Mouse (Mus musculus) cerebellum, adult 2 months (tissue): ENCODE measurements around the gene Mtmr10. TPM values are rescaled to one million over a fixed set of nuclear protein-coding genes. Genes with fewer than 3 reads are reported as not detected.

Experiments used
- DNase-seq, 2 experiments: peaks; one replicate each; pipeline ENCODE4 v3.0.0; 2021
- H3K27ac ChIP-seq: fragments of 200-500 bp; 2 replicates; pipeline ENCODE4 v1.5.1; 2012; ENCODE audit warnings: low read length, control low read depth, inconsistent platforms; ENCODE audit not compliant: insufficient read depth
- H3K27me3 ChIP-seq: fragments of 200-500 bp; 2 replicates; pipeline ENCODE4 v1.6.1; 2012; ENCODE audit warnings: inconsistent platforms, mild to moderate bottlenecking, low read length, moderate library complexity; ENCODE audit not compliant: control insufficient read depth, insufficient read depth
- H3K4me1 ChIP-seq: fragments of 200-500 bp; 2 replicates; pipeline ENCODE4 v1.6.1; 2011; ENCODE audit warnings: low read length; ENCODE audit not compliant: control insufficient read depth, insufficient read depth
- H3K4me3 ChIP-seq: fragments of 200-500 bp; replicated peaks from 2 replicates; pipeline ENCODE3; 2011; ENCODE audit warnings: mild to moderate bottlenecking, low read depth, low read length, control low read depth; ENCODE audit not compliant: insufficient read depth
- CTCF ChIP-seq: fragments of 200-500 bp; IDR thresholded peaks from 2 replicates; pipeline ENCODE4 v1.5.1; 2011; ENCODE audit warnings: low read depth, mild to moderate bottlenecking, control low read depth, low read length, moderate library complexity, borderline replicate concordance; ENCODE audit not compliant: insufficient read depth
- POLR2A ChIP-seq: fragments of 200-500 bp; IDR thresholded peaks from 2 replicates; pipeline ENCODE4 v1.6.1; 2011; ENCODE audit warnings: low read length, control low read depth, borderline replicate concordance; ENCODE audit not compliant: insufficient read depth
- WGBS: fragments of 180-500 bp; shearing (Covaris S2); methylation state at CpG from one replicate; pipeline ENCODE4 v1.1.7; 2018; 5-methylcytosine and 5-hydroxymethylcytosine counted together
- polyA plus RNA-seq: library from polyadenylated mRNA; depleted of rRNA; stranded (reverse); fragments of >200 nt; gene quantifications from 2 replicates; pipeline ENCODE4 v1.2.3, GENCODE M21; 2012

Gene Mtmr10
- polyA plus RNA-seq, 1 experiment = 16.5 TPM

- no peak for DNase-seq
- no peak for TF ChIP-seq POLR2A
- no peak for TF ChIP-seq CTCF
- 42% methylated on average over 4 of the region's 4 CpGs for WGBS
- Histone ChIP-seq H3K4me1 (no peaks in the 10 kb centered on the region), H3K27me3 (no peaks in the 10 kb centered on the region), H3K4me3 (no peak overlapping the region), H3K27ac (no peak overlapping the region)
Observed at GRCm38 (mm10) chr7:64246713-64247112, 40.7 kb upstream of the Mtmr10 start.

DNA sequence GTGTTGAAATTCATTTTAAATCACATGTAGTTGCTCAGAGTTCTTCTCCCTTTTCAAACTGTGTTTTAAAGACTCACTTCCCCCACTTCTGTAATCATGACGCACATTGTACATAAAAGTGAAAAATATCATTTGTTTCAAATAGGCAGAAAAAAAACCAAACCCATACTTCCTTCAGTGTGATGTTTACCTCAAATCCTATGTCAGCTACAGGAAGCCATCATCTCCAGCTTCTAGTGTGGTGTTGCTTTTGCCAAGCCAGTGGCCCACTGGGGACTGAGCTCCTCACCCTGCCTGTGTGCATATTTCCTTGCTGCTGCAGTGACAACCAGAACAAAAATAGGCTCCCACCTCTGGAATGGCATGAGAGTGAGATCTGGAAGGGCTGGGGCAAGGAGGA is 39.1 kb upstream of the Mtmr10 start:
- Histone ChIP-seq H3K4me3 (no peak overlapping the region), H3K27me3 (no peaks in the 10 kb centered on the region), H3K4me1 (no peaks in the 10 kb centered on the region), H3K27ac (no peak overlapping the region)
- TF ChIP-seq CTCF (no peak), POLR2A (no peak)
- WGBS = 88% methylated on average over 1 of the region's 1 CpGs
- DNase-seq = no peak

- Histone ChIP-seq H3K27me3 (no peaks in the 10 kb centered on the region), H3K4me1 (no peaks in the 10 kb centered on the region), H3K27ac (no peak overlapping the region), H3K4me3 (no peak overlapping the region)
- 79% methylated on average over 4 of the region's 4 CpGs for WGBS
- no peak for DNase-seq
- TF ChIP-seq CTCF = no peak
- no peak for TF ChIP-seq POLR2A
Observed at GRCm38 (mm10) chr7:64249715-64250114, 37.7 kb upstream of the Mtmr10 start.

GRCm38 (mm10) chr7:64250417-64250816 is 37.0 kb upstream of the Mtmr10 start:
- no peak overlapping the region for H3K4me3 ChIP-seq
- DNase-seq = no peak
- 89% methylated on average over 7 of the region's 7 CpGs for WGBS
- no peaks in the 10 kb centered on the region for H3K4me1 ChIP-seq
- H3K27me3 ChIP-seq = no peaks in the 10 kb centered on the region
- no peak overlapping the region for H3K27ac ChIP-seq
- TF ChIP-seq CTCF (no peak), POLR2A (no peak)

DNA sequence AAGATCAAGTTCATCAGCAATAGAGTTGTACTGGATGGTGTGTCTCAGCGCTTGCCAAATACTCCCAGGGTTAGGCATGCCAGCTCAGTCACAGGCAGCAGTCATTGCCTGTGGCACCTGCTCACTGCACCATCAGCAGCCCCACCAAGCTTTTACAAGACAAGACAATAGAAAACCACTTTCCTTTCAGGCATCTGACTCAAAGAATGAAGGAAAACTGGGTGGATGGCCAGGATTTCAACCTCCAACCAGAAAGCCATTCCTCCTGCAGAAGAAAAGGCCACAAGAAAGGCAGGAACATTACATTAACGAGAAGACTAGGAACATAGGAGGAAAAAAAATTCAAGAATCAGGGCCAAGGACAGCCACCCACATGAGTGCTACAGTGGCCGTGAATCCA is 33.7 kb upstream of the Mtmr10 start:
- Histone ChIP-seq H3K4me3 (no peak overlapping the region), H3K4me1 (no peaks in the 10 kb centered on the region), H3K27ac (no peak overlapping the region), H3K27me3 (no peaks in the 10 kb centered on the region)
- WGBS = 74% methylated on average over 3 of the region's 3 CpGs
- DNase-seq = no peak
- TF ChIP-seq CTCF (no peak), POLR2A (no peak)

GRCm38 (mm10) chr7:64265502-64266279 is 21.8 kb upstream of the Mtmr10 start:
- 63% methylated on average over 13 of the region's 13 CpGs for WGBS
- TF ChIP-seq CTCF (no peak), POLR2A (no peak)
- H3K4me3 ChIP-seq = no peak overlapping the region
- no peak for DNase-seq
- H3K27me3 ChIP-seq = no peaks in the 10 kb centered on the region
- no peak overlapping the region for H3K27ac ChIP-seq
- no peaks in the 10 kb centered on the region for H3K4me1 ChIP-seq

DNA sequence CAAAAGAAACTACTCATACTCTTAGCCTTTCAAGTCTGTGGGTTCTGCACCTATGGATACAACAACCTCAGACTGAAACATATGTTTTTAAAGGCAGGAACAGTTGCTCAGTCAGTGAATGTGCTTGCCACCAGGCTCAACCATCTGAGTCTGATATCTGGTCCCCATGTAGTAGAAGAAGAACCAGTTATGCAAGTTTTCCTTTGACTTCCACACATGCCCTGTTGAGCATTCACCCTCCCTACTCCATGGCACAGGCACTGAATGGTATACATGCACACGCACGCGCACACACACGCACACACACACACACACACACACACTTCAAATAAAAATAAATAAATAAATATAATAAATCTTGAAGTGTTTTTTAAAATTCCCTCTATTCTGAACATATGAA is 20.9 kb upstream of the Mtmr10 start:
- DNase-seq = no peak
- H3K27me3 ChIP-seq = no peaks in the 10 kb centered on the region
- H3K4me3 ChIP-seq = no peak overlapping the region
- 96% methylated on average over 4 of the region's 4 CpGs for WGBS
- TF ChIP-seq CTCF (no peak), POLR2A (no peak)
- no peaks in the 10 kb centered on the region for H3K4me1 ChIP-seq
- H3K27ac ChIP-seq = no peak overlapping the region

DNA sequence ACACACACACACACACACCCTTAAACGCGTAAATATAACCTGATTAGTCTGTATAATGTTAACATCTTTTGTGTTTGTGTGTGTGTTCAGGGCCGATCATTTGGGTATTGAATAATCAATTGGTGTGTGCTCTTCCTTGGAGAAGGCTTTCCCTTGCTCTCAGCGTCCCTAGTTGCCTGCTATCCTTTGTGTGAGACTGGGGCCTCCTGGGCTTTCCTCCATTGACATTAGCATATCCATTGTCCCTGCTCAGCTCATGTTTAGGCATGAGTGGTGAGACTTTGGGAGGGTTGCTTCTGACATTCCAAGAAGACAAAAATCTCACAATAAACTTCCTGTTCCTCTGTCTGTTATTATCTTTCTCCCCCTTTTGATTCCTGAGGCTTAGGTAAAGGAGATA is 15.5 kb upstream of the Mtmr10 start:
- H3K4me3 ChIP-seq = no peak overlapping the region
- no peak overlapping the region for H3K27ac ChIP-seq
- WGBS = 32% methylated on average over 4 of the region's 4 CpGs
- no peaks in the 10 kb centered on the region for H3K27me3 ChIP-seq
- no peaks in the 10 kb centered on the region for H3K4me1 ChIP-seq
- no peak for DNase-seq
- no peak for TF ChIP-seq POLR2A
- no peak for TF ChIP-seq CTCF

DNA sequence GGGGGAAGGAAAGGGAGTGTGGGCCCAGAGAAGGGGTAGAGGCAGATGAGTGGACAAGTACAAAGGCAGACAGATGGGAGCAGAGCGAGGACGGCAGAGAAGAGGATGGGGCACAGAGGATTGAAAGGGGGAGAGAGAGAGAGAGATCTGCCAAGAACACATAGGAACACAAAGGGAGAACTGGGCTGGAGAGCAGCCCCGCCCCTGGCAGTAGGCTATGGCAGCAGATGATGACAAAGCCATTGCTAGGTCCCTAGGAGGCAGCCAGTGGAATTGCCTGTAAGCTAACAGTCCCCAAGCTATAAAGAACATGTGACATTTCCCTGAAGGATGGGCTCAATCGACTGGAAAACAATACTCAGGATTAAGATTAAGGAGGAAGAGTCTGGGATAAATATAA is 11.9 kb upstream of the Mtmr10 start:
- TF ChIP-seq POLR2A (no peak), CTCF (no peak)
- H3K27ac ChIP-seq = no peak overlapping the region
- no peak overlapping the region for H3K4me3 ChIP-seq
- DNase-seq = no peak
- WGBS = 43% methylated on average over 4 of the region's 4 CpGs
- H3K27me3 ChIP-seq = no peaks in the 10 kb centered on the region
- H3K4me1 ChIP-seq = no peaks in the 10 kb centered on the region
